Mouse (Mus musculus) frontal cortex, postnatal 36 days (tissue): ENCODE data around the gene Eml1.
"Not testable (repeated sequence)": the region's sequence is repeated elsewhere in the genome, so short reads cannot be mapped to it uniquely, and the experiment has no call there.

Experiments
- DNase-seq, 2 experiments: peaks; one replicate each; pipeline ENCODE4 v3.0.0; 2022; ENCODE audit warnings: low spot score in 2 of 2

Gene Eml1

GRCm38 (mm10) chr12:108474440-108474839 is 103.7 kb downstream of the Eml1 start:
- no peak for DNase-seq

DNA sequence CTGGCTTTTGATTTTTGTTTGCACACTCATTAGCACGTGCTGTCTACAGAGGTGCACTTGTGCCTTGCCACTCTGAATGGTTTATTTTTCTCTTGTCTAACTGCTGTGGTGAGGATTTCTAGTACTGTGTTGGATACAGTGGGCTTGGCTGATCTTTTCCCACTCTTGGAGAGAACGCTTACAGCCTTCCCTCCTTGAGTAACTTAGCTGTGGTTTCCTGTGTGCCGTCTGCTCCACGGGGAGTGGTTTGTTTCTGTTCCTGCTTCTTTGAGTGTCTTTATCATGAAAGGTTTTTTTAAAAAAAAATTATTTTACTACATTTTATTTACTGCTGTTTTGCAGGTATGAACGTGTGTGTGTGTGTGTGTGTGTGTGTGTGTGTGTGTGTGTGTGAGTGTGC is 108.0 kb downstream of the Eml1 start:
- DNase-seq = no peak

DNA sequence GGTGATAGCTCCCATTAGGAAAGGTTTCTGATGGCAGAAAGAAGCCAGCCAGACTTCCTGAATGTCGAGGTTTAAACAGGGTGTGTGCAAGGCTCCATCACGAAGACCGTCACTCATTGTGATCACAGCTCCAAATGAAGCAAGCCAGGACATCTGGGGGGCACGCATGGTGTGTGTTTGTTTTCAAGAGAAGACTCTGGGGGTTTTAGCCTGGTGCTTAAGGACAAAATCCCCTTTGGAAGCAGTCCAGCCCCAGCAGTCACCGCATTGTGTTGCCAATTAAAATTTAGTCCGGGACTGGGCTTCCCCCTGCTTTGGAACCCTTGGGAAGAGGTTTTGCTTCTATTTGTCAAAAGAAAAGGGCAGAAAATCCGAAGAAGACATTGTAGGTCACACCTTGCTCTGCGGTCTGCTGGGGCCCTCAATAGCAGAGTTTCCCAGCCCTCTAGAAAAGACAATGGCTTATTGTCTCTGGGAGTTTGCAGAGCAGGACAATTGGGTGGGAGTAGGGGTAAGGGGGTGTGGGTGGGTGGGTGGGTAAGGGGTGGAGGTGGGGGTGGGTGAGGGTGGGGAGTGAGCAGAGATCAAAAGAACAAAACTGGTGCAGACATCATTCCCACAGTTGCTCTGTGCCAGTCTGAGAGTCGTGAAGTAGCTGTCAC is 110.1 kb downstream of the Eml1 start:
- no peak for DNase-seq

DNA sequence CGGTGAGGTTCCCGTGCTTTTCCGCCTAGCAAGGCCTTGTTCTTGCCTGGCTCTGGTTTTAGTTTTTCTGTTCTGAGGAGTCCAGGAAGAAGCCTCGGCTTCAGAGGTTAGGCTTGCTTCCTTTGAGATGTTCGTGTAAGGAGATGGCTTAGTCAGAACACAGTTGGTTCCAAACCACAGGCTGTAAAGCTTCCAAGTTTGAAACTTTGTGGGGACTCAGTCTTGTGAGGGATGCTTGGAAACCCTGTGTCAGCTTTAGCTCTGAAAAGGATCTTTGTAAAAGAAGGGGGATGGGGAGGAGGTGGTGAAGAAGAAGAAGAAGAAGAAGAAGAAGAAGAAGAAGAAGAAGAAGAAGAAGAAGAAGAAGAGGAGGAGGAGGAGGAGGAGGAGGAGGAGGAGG is 118.3 kb downstream of the Eml1 start:
- DNase-seq = no peak

DNA sequence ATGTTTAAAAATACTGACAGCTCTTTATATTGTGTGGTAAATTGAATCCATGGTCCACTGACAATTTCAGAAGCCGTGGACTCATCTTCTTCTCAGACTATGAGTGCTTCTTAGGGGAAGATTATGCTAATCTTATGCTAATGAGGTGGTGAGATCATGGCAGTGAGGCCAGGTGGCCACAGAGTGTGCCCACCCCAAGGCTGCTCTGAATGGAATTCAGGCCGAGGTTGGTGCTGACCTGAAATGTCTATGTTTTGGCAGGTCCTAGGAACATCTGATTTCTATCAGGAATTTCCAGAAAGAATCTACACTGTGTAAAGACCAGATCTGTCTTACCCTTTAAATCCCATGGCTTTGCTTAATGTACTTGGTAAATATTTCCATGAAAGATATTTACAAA is 119.0 kb downstream of the Eml1 start:
- DNase-seq = no peak

- DNase-seq = no peak
Measured at GRCm38 (mm10) chr12:108490336-108490735, 119.6 kb downstream of the Eml1 start.

DNA sequence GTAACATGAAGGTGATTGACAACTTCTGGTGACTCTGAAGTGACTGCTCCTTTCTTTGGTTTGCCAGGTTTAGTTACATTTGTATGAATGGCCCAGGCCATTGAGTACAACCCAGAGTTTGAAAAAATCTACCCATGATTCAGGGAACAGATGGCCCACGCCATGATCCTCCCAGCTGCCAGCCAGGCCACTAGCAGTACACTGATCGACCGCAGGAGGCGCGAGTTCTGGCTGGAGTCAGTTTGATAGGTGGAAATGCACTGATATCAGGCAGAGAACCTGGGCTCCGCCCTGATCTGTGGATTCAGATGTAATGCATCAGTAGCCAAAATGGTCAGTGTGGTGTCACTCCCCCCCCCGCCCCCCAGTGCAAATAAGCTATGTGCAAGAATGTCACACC is 120.2 kb downstream of the Eml1 start:
- peak in 1 of 2 experiments; percentile 32 for DNase-seq

DNA sequence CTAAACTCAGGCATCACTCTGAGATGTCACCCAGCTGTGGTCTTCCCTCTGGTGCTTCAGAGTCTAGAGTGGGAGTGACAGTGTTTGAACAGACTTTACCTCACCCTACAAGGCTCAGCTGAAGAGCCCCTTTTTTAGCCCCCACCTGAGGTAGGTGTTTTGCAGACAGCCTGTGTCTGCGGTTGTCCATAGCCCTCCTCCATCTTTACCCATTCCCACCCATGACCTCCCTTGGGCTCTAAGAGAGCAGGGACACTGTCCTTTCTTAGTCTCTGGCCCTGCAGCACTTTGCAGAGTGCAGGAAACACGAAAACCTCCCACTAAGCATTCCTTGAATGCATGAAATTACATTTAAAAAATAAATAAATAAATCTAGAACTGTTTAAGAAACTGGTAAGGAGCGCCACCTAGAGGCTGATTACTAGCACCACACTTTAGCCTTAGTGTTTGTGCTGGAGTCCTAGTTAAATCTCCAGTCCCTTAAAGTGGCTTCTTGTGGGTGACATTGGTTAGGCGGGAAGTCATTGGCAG is 123.3 kb downstream of the Eml1 start:
- DNase-seq = peak; percentile 43 to 69

- no peak for DNase-seq
Measured at GRCm38 (mm10) chr12:108495455-108496235, 124.9 kb downstream of the Eml1 start.

- no peak for DNase-seq
Measured at GRCm38 (mm10) chr12:108503064-108503463, 132.3 kb downstream of the Eml1 start.

- no peak for DNase-seq
Measured at GRCm38 (mm10) chr12:108503582-108503981, 132.8 kb downstream of the Eml1 start.

DNA sequence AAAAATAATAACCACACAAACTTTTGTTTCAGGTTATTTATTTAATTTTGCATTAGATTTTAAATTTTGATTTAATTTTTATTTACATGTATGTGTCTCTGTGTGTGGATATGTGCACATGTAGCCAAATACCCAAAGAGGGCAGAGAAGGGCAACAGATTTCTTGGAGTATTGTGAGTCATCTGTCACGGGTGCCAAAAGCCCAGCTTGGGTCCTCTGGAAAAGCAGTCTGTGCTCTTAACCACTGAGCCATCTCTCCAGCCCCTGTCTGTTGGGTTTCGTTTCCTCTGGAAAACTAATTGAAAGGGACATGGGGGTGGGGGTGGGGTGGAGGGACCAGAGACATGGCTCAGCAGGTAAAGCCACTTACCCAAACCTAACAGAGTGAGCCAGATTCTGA is 135.1 kb downstream of the Eml1 start:
- DNase-seq = no peak

DNA sequence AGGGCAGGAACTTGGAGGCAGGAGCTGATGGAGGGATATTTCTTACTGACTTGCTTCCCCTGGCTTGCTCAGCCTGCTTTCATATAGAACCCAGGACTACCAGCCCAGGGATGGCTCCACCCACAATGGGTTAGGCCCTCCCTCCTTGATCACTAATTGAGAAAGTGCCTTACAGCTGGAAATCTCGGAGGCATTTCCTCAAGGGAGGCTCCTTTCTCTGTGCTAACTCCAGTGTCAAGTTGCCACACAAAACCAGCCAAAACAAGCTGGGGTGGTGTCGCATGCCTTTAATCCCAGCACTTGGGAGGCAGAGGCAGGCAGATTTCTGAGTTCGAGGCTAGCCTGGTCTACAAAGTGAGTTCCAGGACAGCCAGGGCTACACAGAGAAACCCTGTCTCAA is 136.3 kb downstream of the Eml1 start:
- not testable (repeated sequence) for DNase-seq

- peak in 1 of 2 experiments; percentile 60 for DNase-seq
Measured at GRCm38 (mm10) chr12:108510571-108510970, 139.8 kb downstream of the Eml1 start.

- DNase-seq = peak in 1 of 2 experiments; percentile 79
Measured at GRCm38 (mm10) chr12:108511009-108511408, 140.3 kb downstream of the Eml1 start.

DNA sequence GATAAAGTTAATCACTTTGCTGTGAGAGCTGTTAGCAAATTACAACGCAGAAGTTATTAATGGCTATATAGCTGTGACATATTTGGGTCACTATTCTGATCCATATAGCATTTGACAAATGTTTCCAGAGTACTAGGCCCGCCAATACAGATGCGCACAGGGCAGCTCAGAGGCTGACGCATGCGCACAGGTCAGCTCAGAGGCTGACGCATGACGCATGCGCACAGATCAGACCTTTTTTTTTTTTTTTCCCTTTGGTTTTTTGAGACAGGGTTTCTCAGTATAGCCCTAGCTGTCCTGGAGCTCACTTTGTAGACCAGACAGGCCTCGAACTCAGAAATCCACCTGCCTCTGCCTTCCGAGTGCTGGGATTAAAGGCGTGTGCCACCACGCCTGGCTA is 144.7 kb downstream of the Eml1 start:
- no peak for DNase-seq

DNA sequence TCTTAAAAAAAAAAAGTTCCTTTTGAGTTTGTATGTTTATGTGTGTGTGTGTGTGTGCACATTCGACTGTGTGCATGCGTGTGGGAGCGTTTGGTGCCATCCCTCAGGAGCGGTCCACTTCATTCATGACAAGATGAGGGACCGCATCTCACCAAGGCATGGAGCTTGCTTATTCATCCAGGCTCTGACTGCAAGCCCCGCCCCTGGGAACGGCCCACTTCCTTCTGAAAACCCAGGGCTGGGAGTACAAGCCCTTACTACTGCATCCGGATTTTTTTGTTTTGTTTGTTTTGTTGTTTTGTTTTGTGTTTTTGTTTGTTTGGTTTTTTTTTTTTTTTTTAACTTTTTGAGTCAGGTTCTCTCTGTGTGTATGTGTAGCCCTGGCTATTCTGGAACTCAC is 148.6 kb downstream of the Eml1 start:
- DNase-seq = no peak

DNA sequence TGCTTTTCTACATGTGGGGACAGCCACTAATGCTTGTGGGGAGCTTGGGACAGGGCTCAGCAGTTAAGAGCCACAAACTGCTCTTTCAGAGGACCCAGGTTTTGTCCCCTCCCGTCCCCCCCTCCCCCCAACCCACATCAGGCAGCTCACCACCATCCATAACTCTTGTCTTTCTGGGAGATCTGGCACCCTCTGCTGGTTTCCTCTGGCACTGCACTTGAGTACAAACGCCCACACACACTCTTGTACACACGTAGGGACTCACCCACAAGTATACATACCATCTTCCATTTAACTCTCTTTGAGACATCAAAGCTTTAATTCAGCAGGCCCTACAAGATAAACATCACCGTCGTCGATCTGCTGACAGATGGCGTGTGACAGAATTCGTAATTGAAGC is 158.5 kb downstream of the Eml1 start:
- peak in 1 of 2 experiments; percentile 59 for DNase-seq

DNA sequence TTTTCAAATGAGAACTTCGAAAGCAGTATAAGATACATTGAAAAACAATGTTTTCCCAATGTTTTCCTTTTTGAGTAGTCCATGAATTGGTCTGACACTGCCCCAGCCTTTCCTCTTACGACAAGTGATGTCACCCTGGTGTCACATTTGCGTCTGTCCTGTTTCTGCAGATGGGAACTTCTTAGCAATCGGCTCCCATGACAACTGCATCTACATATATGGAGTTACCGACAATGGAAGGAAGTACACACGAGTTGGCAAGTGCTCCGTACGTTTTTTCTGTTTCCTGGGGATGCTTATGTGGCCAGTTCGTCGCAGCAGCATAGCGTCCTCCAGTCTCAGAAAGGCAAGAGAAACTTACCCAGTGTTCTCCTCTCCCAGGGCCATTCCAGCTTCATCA is 163.7 kb downstream of the Eml1 start:
- DNase-seq = no peak

DNA sequence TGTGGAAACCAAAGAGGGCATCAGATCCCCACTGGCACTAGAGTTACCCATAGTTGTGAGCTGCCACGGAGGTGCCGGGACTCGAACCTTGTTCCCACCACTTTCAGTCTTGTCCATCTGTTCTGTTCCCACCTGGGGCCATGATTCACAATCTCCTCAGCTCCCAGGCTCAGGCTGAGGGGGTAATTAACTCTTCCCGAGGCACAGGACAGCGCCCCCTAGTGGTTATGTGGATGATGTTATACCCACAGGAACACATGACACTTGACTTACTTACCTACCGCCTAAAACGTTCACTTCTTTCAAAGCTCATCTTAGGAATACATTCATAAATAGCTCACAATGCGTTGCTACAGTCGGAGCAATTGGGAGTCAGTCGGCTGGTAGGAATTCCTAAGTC is 165.7 kb downstream of the Eml1 start:
- DNase-seq = no peak

- DNase-seq = peak in 1 of 2 experiments; percentile 74
Measured at GRCm38 (mm10) chr12:108541088-108541487, 170.3 kb downstream of the Eml1 start.

DNA sequence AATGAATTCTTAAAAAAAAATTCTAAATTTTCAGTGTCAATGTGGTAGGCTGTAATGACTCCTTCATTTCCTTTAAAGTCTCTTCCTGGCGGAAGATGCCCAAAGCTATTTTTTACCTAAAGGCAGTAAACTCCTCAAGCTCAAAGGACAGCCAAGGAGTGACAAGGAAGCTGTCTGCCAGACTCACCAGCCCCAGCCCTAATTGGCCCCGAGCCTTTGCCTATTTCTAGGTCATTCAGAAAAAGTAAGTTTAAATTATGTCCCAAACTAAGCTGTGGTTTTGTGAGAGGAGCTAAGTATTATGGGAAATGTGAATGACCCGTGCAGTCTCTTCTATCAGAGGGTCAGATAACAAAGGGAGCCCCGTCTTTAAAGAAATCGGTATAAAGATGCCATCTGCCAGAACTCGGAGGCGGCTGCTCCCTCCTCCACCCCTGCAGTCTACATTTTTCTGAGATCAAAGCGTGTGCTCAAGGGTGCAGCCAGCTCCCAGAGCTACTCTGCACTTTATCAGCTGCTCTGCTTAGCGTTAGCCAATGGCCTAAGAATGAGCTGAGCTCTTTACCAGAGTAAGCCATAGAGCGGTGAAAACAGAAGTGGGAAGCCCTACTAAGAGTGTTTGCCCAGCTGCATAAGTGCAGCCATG is 175.9 kb downstream of the Eml1 start:
- DNase-seq = no peak
